Mouse (Mus musculus) R1 (cell line): ENCODE data around the gene Ppp1cb.
A peak's percentile ranks its signal among the peaks of the same experiment; 100 is the strongest.

ENCODE experiments used
- DNase-seq: peaks from one replicate; pipeline ENCODE4 v3.0.0-alpha.2; 2018; ENCODE audit warnings: low read depth, low spot score

Ppp1cb gene

GRCm38 (mm10) chr5:32443906-32444305, 14.7 kb upstream of the Ppp1cb start:
- no peak for DNase-seq

- DNase-seq, result no peak
Observed at GRCm38 (mm10) chr5:32445287-32445921, 13.2 kb upstream of the Ppp1cb start.

GRCm38 (mm10) chr5:32446394-32446793, 12.2 kb upstream of the Ppp1cb start:
- DNase-seq, result no peak

GRCm38 (mm10) chr5:32446810-32447209, 11.8 kb upstream of the Ppp1cb start:
- DNase-seq, result no peak

GRCm38 (mm10) chr5:32459251-32459881, 723 bp downstream of the Ppp1cb start:
- DNase-seq, result peak; percentile 58

- DNase-seq, result peak; percentile 62
Observed at GRCm38 (mm10) chr5:32459882-32460751, 1.5 kb downstream of the Ppp1cb start.

- no peak for DNase-seq
Observed at GRCm38 (mm10) chr5:32460973-32461372, 2.3 kb downstream of the Ppp1cb start.

GRCm38 (mm10) chr5:32472332-32473028, 13.8 kb downstream of the Ppp1cb start:
- DNase-seq, result peak; percentile 25

GRCm38 (mm10) chr5:32473029-32473352, 14.3 kb downstream of the Ppp1cb start:
- DNase-seq, result no peak

GRCm38 (mm10) chr5:32476501-32476900, 17.9 kb downstream of the Ppp1cb start:
- no peak for DNase-seq

- DNase-seq, result no peak
Observed at GRCm38 (mm10) chr5:32478972-32479371, 20.3 kb downstream of the Ppp1cb start.

- DNase-seq, result no peak
Observed at GRCm38 (mm10) chr5:32485430-32485829, 26.8 kb downstream of the Ppp1cb start.

GRCm38 (mm10) chr5:32488044-32488443, 29.4 kb downstream of the Ppp1cb start:
- DNase-seq, result no peak

GRCm38 (mm10) chr5:32494084-32494700, 35.5 kb downstream of the Ppp1cb start:
- DNase-seq, result peak; percentile 24

- DNase-seq, result no peak
Observed at GRCm38 (mm10) chr5:32508766-32509165, 50.1 kb downstream of the Ppp1cb start.

GRCm38 (mm10) chr5:32520381-32520780, 61.7 kb downstream of the Ppp1cb start:
- DNase-seq, result no peak

GRCm38 (mm10) chr5:32549449-32549848, 90.8 kb downstream of the Ppp1cb start:
- no peak for DNase-seq

- no peak for DNase-seq
Observed at GRCm38 (mm10) chr5:32564697-32565096, 106.1 kb downstream of the Ppp1cb start.
